Mouse (Mus musculus) liver, embryonic 12.5 days (tissue): ENCODE data around the gene Zfp687. TPM values are rescaled to one million over a fixed set of nuclear protein-coding genes. Genes with fewer than 3 reads are reported as not detected.

Source experiments
- ATAC-seq: fragments of 200-750 bp; cut with Nextera tagmentation; 2 replicates; pipeline ENCODE4 v1.8.0; 2017; ENCODE audit warnings: moderate number of reproducible peaks, mild to moderate bottlenecking, moderate library complexity
- H3K27ac ChIP-seq: fragments of 300-500 bp; sonication (generic); 2 replicates; pipeline ENCODE4 v1.5.1; 2016; ENCODE audit warnings: mild to moderate bottlenecking
- H3K27me3 ChIP-seq: fragments of 300-500 bp; sonication (generic); replicated peaks from 2 replicates; pipeline ENCODE4 v1.6.1; 2016; ENCODE audit warnings: mild to moderate bottlenecking, moderate library complexity
- H3K36me3 ChIP-seq: fragments of 300-500 bp; sonication (generic); 2 replicates; pipeline ENCODE4 v1.6.1; 2016; ENCODE audit warnings: mild to moderate bottlenecking, moderate library complexity
- H3K4me1 ChIP-seq: fragments of 300-500 bp; sonication (generic); 2 replicates; pipeline ENCODE4 v1.6.1; 2016
- H3K4me2 ChIP-seq: fragments of 300-500 bp; sonication (generic); 2 replicates; pipeline ENCODE4 v1.6.1; 2016; ENCODE audit warnings: mild to moderate bottlenecking, moderate library complexity
- H3K4me3 ChIP-seq: fragments of 300-500 bp; sonication (generic); 2 replicates; pipeline ENCODE4 v1.5.1; 2016; ENCODE audit warnings: mild to moderate bottlenecking, moderate library complexity
- H3K9ac ChIP-seq: fragments of 300-500 bp; sonication (generic); 2 replicates; pipeline ENCODE4 v1.6.1; 2016; ENCODE audit warnings: mild to moderate bottlenecking, moderate library complexity
- H3K9me3 ChIP-seq: fragments of 300-500 bp; sonication (generic); replicated peaks from 2 replicates; pipeline ENCODE4 v1.6.1; 2016; ENCODE audit warnings: mild to moderate bottlenecking, moderate library complexity
- WGBS: fragments of 180-500 bp; shearing (Covaris S2); methylation state at CpG from one replicate; pipeline ENCODE4 v1.1.7; 2016; ENCODE audit not compliant: insufficient replicate concordance; 5-methylcytosine and 5-hydroxymethylcytosine counted together
- polyA plus RNA-seq: library from polyadenylated mRNA; unstranded; fragments of >200 nt; fragmentation: Nextera tagmentation; extraction: Ambion mirVana; gene quantifications from 2 replicates; pipeline ENCODE4 v1.2.1, GENCODE M21; 2016

Zfp687 gene
- polyA plus RNA-seq, 1 experiment from 2014 or later, result 12.6 TPM

DNA sequence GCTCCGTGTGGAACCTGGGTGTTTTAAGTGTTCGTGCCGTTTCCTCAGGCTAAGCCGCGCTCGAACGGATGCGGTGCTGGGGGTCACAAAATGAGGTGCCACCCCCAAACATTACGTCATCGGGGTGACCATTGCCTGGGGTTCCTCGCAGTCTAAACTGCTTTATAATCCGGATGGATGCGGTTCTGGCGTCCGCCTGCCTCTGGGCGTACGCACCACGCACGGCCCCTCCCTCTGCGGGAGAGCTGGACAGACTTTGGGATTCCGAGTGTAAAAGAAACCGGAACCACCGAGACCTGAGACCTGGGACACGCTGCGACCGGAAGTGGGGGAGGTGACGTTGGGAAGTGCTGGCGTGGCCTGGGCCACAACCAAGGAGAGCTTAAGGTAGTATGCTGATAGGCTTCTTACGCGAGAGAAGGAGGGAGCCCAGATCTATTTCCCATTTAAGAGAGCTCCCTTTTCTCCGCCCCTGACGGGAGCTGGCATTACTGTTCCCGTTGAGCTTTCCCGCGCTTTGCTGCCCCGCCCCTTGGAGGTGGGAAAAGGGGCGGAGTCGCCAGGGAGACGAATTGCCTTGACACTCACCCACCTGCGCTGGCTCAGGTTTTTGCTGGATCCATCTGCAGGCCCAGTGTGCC lies 763 bp upstream of the Zfp687 start:
- under 1% methylated on average over 40 of the region's 40 CpGs for WGBS
- H3K9ac ChIP-seq, result peak overlapping the region; percentile 79
- H3K9me3 ChIP-seq, result no peaks in the 10 kb centered on the region
- ATAC-seq, result peak; percentile 61
- peak overlapping the region; percentile 97 for H3K27ac ChIP-seq
- peaks cover 27% of the 10 kb centered on the region for H3K36me3 ChIP-seq
- H3K27me3 ChIP-seq, result no peaks in the 10 kb centered on the region
- peaks cover 45% of the 10 kb centered on the region for H3K4me1 ChIP-seq
- H3K4me3 ChIP-seq, result peak overlapping the region; percentile 91
- H3K4me2 ChIP-seq, result peak overlapping the region; percentile 97

DNA sequence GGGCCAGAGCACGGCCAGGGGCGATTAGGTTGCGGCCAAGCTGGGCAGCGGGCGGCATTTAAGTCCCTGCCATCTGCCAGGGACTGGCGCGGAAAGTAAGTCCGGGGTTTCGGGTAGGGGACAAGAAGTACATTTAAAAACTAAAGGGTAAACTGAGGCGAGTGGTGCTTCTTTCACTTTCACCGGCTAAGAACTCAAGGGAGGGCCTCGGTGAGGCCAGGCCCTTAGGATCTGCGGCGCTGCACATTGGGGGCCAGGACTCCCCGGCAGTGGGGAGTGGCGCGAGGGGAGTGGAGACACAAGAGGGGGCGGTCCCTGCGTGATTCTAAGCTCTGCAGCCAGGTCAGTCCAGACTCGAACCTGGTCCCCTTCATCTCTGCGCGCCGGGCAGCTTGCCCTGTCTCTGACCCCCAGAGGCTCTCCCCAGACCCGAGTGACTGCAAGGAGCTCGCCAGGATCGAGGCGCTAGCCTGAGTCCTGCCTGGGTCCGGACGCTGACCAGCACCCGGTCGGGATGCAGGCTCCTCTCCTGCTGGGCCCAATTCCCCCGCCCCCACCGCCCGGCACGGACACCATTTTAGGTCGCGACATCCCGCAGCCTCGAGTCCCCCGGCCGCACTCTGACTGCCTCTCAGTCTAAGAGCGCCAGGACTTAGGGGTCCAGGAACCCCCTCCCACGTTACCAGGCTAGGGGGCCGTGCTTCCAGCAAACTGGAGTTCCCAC lies 658 bp downstream of the Zfp687 start:
- Histone ChIP-seq H3K27me3 (no peaks in the 10 kb centered on the region), H3K27ac (peak overlapping the region; percentile 97), H3K9me3 (no peaks in the 10 kb centered on the region), H3K4me1 (peaks cover 46% of the 10 kb centered on the region), H3K4me2 (peak overlapping the region; percentile 97), H3K9ac (peak overlapping the region; percentile 87), H3K36me3 (peaks cover 37% of the 10 kb centered on the region), H3K4me3 (peak overlapping the region; percentile 91)
- no peak for ATAC-seq
- 1% methylated on average over 44 of the region's 44 CpGs for WGBS

DNA sequence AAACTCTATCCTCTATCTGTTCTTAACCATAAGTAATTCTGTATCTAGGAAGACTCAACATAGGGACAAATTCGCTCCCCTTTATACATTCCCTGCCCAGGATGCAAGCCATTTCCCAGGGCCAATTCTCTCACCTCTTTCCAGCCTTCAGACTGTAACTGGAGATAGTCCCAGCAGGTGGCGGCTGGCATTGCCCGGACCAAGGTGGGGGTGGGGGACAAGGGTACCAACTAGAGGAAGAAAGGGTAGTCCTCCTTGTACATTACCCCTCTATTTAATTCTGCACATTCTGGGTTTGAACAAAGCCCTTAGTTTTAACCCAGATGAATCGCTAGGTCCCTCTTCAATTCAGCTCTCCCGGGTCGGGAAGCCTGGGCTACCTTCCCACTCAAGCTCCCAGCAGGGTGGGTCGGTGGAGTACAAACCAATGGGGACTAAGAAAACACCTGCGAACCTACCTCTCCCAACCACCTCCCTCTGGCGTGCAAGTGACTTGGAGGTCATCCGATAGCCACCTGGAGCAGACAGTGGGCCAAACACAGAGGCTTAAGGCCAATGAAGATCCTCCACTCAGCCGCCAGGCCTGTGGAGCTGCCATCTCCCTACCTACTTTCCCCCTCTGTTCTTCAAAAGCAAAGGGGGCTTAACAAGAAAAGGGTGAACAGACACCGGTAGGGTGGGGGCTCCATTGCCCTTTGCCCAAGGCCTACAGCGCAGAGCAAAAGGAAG lies 1.4 kb downstream of the Zfp687 start:
- ATAC-seq, result no peak
- H3K9ac ChIP-seq, result peak overlapping the region; percentile 87
- peak overlapping the region; percentile 97 for H3K4me2 ChIP-seq
- H3K36me3 ChIP-seq, result peaks cover 44% of the 10 kb centered on the region
- no peaks in the 10 kb centered on the region for H3K27me3 ChIP-seq
- peak overlapping the region; percentile 97 for H3K27ac ChIP-seq
- H3K9me3 ChIP-seq, result no peaks in the 10 kb centered on the region
- H3K4me3 ChIP-seq, result peak overlapping the region; percentile 91
- H3K4me1 ChIP-seq, result peaks cover 46% of the 10 kb centered on the region
- WGBS, result 22% methylated on average over 13 of the region's 13 CpGs

DNA sequence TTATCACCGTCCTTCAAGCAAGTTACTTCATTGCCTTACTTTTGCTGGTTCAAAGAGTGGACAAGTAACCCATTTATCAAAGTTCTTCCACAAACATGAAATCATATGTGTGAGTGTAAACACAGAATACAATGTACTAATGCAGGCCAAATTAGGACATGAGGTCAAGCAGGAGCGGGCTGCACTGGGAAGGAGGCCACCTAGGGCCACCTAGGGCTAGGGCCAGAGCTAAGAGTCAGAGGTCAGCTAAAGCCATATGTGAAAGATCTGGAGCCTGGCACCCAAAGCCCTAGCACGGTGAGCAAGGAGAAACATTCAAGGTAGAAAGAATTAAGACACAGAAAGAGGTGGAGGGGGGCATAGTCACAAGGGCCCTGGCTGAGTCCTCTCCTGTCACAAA lies 2.3 kb downstream of the Zfp687 start:
- Histone ChIP-seq H3K4me1 (peaks cover 41% of the 10 kb centered on the region), H3K4me3 (no peak overlapping the region)
- no peak for ATAC-seq

DNA sequence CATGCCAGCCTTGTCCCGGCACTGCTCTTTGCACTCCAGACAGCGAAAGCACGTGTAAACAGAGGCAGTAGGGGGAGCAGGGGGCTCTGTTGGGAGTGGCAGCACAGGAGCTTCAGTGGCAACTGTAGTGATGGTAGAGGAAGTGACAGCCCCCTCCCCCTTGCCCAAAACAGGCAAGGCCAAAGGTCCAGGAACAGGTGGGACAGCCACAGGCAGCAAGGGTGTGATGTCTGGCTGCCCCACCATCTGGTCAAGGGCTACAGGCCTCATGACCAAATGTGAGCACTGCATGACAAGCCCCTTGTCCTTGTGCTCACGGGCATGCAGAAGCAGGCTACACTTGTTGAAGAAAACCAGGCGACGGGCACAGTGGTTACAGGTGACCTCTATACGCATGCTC lies 4.9 kb downstream of the Zfp687 start:
- ATAC-seq, result no peak
- H3K27me3 ChIP-seq, result no peaks in the 10 kb centered on the region
- H3K4me3 ChIP-seq, result no peak overlapping the region
- H3K4me1 ChIP-seq, result peaks cover 29% of the 10 kb centered on the region
- H3K9me3 ChIP-seq, result no peaks in the 10 kb centered on the region
- H3K27ac ChIP-seq, result 0 out of 2 replicates have a peak overlapping the region, but pooled peaks have one; percentile 7
- 81% methylated on average over 7 of the region's 7 CpGs for WGBS
- H3K36me3 ChIP-seq, result peaks cover 77% of the 10 kb centered on the region
- H3K9ac ChIP-seq, result no peak overlapping the region
- no peak overlapping the region for H3K4me2 ChIP-seq

More for the DNA sequence above, 2.3 kb downstream of the Zfp687 start:
- Histone ChIP-seq H3K9ac (no peak overlapping the region), H3K27ac (no peak overlapping the region), H3K36me3 (peaks cover 53% of the 10 kb centered on the region), H3K27me3 (no peaks in the 10 kb centered on the region), H3K4me2 (peak overlapping the region; percentile 97), H3K9me3 (no peaks in the 10 kb centered on the region)
- 83% methylated on average over 3 of the region's 3 CpGs for WGBS

DNA sequence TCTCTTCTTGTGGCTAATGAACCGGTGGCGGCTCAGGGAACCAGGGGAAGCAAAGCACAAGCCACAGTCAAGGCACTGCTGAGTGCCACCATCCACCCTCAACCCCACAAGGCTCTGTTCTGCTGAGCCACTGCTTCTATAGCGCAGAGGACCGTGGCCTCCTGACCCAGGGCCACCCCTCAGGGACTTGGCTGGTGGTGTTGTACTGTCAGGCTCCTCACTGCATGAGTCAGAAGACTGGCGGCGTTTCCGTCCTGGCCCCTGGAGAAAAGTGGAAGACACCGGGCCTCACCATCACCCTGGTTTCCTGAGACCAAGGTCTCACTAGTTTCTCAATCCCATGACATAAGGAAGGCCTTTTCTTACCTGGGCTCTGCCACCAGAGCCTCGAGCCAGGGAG lies 7.5 kb downstream of the Zfp687 start:
- no peak overlapping the region for H3K4me3 ChIP-seq
- H3K27ac ChIP-seq, result no peak overlapping the region
- peaks cover 32% of the 10 kb centered on the region for H3K4me1 ChIP-seq
- no peaks in the 10 kb centered on the region for H3K9me3 ChIP-seq
- ATAC-seq, result no peak
- WGBS, result 85% methylated on average over 9 of the region's 9 CpGs
- no peak overlapping the region for H3K9ac ChIP-seq
- peaks cover 96% of the 10 kb centered on the region for H3K36me3 ChIP-seq
- H3K4me2 ChIP-seq, result no peak overlapping the region
- no peaks in the 10 kb centered on the region for H3K27me3 ChIP-seq

DNA sequence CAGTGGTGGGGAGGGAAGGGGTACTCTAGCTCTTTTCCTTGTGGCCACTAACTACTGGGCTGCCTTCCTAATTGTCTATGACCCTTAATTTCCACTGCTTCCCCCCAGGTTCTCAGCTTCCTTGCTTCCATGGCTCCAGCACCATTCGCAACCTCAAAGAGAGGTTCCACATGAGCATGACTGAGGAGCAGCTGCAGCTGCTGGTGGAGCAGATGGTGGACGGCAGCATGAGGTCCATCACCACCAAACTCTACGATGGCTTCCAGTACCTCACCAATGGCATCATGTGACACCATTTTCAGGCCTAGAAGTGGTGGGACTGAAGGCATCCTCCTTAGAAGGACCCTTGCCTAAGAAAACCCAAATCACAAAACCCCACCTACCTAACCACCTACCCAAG lies 9.6 kb downstream of the Zfp687 start:
- 87% methylated on average over 3 of the region's 3 CpGs for WGBS

DNA sequence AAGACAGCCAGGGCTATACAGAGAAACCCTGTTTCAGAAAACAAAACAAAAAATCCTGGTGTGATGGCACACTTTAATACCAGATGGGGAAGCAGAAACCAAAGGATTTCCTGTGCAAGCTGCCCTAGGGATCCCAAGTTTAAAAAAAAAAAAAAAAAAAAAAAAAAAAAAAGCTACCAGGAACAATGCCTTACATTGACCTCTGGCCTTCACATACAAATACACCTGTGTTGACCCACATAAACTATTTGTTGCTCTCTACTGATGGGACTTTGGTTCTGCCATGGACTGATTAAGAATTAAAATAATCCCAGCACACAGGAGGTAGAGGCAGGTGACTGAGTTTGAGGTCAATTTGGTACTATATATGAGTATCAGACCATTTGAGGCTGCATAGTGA lies 12.0 kb downstream of the Zfp687 start:
- peaks cover 22% of the 10 kb centered on the region for H3K4me1 ChIP-seq
- peaks cover 95% of the 10 kb centered on the region for H3K36me3 ChIP-seq
- no peak for ATAC-seq

More for the DNA sequence above, 9.6 kb downstream of the Zfp687 start:
- H3K4me1 ChIP-seq, result peaks cover 22% of the 10 kb centered on the region
- no peaks in the 10 kb centered on the region for H3K9me3 ChIP-seq
- H3K27me3 ChIP-seq, result no peaks in the 10 kb centered on the region
- no peak overlapping the region for H3K4me3 ChIP-seq
- ATAC-seq, result no peak
- H3K9ac ChIP-seq, result no peak overlapping the region
- H3K4me2 ChIP-seq, result no peak overlapping the region
- H3K27ac ChIP-seq, result no peak overlapping the region
- H3K36me3 ChIP-seq, result peaks cover 97% of the 10 kb centered on the region

DNA sequence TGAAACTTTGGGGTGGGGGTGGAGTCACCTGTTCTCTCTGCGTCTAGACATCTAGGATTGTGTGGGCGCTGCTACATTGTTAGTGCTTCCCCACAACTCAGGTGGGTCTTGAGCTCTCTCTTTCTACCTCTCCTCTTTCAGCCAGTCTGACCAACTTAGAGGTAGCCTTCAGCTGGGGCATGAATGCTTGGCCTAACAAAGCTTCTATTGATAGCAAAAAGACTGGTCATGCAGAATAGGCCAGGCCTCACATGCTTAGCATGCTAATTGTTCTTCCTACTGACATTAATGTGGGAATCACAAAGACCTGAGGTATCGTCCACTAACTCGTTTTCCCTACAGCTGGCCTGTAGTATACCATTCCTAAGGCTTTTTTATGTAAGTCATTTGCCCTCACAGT lies 12.7 kb downstream of the Zfp687 start:
- Histone ChIP-seq H3K9ac (no peak overlapping the region), H3K27ac (no peak overlapping the region), H3K4me1 (peaks cover 22% of the 10 kb centered on the region), H3K9me3 (no peaks in the 10 kb centered on the region), H3K4me3 (no peak overlapping the region), H3K36me3 (peaks cover 95% of the 10 kb centered on the region), H3K27me3 (no peaks in the 10 kb centered on the region), H3K4me2 (no peak overlapping the region)
- no peak for ATAC-seq
- 83% methylated on average over 4 of the region's 4 CpGs for WGBS

More for the DNA sequence above, 12.0 kb downstream of the Zfp687 start:
- Histone ChIP-seq H3K27ac (no peak overlapping the region), H3K9ac (no peak overlapping the region), H3K27me3 (no peaks in the 10 kb centered on the region), H3K4me2 (no peak overlapping the region), H3K4me3 (no peak overlapping the region), H3K9me3 (no peaks in the 10 kb centered on the region)

DNA sequence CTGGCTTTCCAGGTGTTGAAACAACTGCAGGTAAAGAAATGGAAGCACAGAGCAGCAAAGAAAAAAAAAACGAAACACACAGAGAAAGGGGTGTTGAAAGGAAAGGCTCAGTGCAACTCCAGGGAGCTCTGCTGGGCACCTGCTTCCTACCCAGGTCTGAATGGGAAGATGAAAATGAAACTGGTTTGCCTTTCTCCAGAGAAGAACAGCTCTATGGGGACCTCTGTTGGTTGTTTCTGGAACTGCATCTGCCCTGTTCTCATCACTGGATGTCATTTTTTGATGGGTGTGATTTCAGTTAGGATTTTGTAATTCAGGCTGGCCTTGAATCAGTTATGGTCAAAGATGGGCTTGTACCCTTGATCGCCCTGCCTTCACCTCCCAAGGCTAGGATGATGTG lies 18.3 kb downstream of the Zfp687 start:
- Histone ChIP-seq H3K9me3 (no peaks in the 10 kb centered on the region), H3K4me3 (no peak overlapping the region), H3K4me2 (no peak overlapping the region), H3K9ac (no peak overlapping the region), H3K36me3 (peaks cover 95% of the 10 kb centered on the region), H3K27ac (no peak overlapping the region), H3K27me3 (no peaks in the 10 kb centered on the region), H3K4me1 (0 out of 2 replicates have a peak, but pooled peaks cover 5% of the 10 kb centered on the region)
- 24% methylated on average over 2 of the region's 2 CpGs for WGBS
- ATAC-seq, result no peak; the same call in 1 of the 2 replicates

DNA sequence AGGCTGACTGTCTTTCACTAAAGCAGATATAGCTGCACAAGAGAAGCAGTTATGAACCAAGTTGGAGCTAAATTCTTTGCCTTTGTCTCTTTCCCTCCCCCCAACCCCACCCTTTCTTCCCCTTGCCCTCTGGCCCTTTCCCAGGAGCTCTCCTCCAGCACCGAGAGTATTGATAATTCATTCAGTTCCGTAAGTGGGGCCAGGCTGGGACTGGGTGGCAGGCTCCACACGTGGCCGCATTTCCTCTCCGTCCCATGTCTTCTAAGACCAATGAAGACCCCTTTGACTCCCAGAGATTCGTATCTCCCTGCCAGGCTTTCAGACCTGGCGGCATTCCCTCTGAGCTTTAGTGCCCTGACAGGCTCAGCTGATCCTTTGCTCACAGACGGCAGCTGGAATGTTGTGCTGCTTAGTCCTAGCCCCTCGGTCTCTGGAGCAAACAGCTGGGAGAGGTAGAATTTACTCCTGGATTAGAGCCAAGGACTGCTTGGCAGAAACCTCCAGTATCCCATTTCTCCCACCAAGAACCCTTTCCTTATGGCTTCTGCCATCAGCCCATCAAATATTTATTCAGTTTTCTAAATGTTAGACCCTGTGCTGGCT lies 26.0 kb downstream of the Zfp687 start:
- Histone ChIP-seq H3K4me2 (no peak overlapping the region), H3K9me3 (no peaks in the 10 kb centered on the region), H3K4me1 (peaks cover 33% of the 10 kb centered on the region), H3K4me3 (no peak overlapping the region), H3K27me3 (no peaks in the 10 kb centered on the region), H3K9ac (no peak overlapping the region), H3K36me3 (peaks cover 64% of the 10 kb centered on the region), H3K27ac (no peak overlapping the region)
- ATAC-seq, result no peak
- WGBS, result 70% methylated on average over 9 of the region's 9 CpGs

DNA sequence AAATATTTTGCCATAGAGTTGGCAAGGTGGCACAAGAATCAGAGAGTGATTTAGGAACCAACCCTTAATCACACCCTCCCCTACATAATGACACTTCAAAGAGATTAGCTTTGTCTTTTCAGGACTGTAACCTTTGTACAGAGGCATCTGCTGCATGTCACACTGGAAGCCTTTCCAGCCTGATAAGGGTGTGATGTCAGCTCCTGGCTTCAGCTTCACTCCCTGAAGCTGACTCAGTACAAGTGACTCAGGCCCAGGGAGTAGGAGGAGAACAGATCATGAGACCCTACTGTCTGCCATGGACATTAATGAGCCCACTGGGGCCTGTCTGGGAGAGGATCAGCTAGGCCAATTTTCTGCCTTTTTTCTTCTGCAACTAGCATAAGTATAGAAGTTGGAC lies 27.7 kb downstream of the Zfp687 start:
- Histone ChIP-seq H3K4me1 (peaks cover 33% of the 10 kb centered on the region), H3K27me3 (no peaks in the 10 kb centered on the region), H3K9me3 (no peaks in the 10 kb centered on the region), H3K4me2 (no peak overlapping the region), H3K27ac (no peak overlapping the region), H3K36me3 (peaks cover 60% of the 10 kb centered on the region), H3K4me3 (no peak overlapping the region), H3K9ac (no peak overlapping the region)
- peak; percentile 87 for ATAC-seq
